Mouse (Mus musculus) gastrocnemius, postnatal 25 days (tissue): ENCODE results near the gene Ccdc85c. TPM values are rescaled to one million over a fixed set of nuclear protein-coding genes. Genes with fewer than 3 reads are reported as not detected.

ENCODE experiments used
- DNase-seq: peaks from one replicate; pipeline ENCODE4 v3.0.0; 2022
- total RNA-seq, 2 experiments: library from RNA; stranded (reverse); gene quantifications; 1 replicate in 1 of 2; 2 replicates in 1 of 2; pipeline ENCODE4 v1.2.3; 2021

Ccdc85c gene
- total RNA-seq, 2 experiments from 2014 or later: 11.4 to 15.2 TPM

DNA sequence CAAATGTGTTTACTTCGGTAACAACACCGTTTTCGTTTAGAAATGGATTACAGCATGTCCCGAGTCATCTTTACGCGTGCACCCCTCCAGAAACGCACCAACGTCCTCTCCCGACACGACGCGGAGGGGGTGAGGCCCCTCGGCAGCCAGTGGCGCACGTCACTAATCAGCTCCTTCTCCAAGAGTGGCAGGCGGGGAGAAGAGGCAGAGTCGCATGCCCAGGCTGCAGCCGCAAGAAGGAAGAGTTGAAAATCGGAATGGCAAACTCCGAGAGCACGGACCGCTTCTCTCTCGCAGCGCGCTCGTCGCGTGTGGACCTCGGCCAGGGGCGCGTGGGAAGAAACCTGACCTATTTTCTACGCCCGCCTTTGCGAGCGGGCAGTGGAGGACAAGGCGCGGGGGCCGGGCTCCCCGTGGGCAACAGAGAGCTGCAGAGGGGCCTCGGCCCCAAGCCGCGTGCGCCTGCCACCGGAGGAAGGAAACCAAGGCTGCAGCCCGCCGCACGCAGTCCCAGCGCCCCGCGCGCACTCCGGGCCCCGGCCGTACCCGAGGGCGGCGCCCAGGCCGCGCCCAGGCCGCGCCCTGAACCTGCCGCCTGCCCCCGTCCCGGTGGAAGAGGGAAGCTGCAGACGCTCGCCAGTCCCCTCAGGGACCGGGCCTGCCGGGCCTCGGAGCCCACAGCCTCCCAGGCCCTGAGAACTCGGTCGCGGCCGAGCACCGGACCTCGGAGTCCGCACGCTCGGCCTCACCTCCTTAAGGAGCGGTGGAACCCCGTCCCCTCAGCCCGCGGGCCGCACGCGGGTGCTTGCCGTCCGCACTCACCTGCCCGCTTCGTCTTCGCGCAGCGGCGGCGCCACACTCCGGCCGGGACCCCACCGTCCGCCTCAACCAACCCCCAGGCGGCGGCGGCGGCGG is 96.6 kb downstream of the Ccdc85c start:
- DNase-seq: no peak

DNA sequence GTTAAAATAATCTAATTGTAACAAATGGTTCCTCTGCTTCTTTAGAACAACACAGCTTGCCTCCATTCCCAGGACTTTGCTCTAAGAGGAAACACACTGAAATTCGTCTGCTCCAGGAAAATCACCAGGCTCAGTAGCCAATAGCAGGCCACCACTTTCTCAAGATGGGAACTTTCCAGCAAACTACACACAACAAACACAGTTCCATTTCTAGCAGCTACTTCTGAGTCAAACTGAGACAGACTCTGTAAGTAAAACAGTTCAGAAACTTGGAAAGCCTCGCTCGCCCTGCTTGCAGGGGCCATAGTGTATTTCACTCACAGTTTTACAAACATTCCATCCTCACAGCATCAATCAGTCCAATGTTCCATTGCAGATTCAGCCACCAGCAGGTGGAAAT is 98.9 kb downstream of the Ccdc85c start:
- DNase-seq: no peak

DNA sequence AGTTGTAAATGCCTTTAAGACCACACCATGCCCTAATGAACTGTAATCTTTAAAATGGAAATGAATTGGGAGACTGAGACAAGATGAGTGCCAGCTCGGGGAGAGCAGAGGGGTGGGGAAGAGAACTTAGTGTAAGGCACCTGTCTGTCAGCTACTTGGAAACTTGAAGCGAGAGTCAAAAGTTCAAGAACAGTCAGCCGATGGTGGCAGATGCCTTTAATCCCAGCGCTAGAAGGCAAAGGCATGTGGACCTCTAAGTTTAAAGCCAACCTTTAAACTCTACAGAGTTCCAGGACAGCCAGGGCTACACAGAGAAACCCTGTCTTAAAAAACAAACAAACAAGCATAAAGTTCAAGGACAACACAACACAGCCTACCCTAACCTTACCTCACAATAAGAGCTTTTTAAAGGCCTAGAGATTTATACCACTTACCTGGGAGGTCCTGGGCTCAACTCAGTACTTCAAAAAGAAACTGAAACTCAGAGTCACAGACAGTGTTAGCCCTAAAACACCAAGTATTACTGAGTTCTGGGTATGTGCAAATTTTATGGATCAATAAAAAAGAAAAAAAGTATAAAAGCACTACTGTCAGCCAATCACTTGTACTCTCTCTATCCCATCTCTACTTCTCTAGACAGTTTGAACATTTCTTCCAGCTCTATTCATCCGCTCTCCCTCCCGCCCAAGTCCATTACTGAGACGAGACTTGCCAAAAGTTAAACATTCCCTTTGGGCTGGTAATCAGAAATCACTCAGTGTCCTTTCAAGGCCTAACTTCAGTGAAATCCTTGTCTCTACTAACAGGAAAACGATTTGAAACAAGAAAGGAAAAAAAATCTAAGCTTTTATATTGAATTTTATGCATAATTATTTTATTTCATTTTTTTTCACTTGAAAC is 100.4 kb downstream of the Ccdc85c start:
- DNase-seq: no peak

DNA sequence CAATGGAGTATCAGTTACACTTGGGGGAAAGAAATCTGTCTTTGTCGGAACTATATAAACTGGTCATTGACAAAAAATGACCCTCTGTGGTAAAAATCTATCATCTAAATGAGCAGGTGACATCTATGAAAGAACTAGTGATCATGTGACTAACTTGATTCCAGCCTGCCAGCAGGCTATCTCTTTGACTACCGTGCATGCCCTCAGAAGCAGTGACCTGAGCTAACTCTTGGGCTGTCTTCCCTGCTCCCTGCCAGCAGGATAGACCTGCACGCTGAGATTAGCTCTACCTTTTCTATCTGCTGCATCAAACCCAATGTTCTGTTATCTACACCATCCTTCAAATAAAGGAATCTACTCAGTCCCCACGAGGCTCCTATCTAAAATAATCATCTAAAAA is 102.6 kb downstream of the Ccdc85c start:
- no peak for DNase-seq

DNA sequence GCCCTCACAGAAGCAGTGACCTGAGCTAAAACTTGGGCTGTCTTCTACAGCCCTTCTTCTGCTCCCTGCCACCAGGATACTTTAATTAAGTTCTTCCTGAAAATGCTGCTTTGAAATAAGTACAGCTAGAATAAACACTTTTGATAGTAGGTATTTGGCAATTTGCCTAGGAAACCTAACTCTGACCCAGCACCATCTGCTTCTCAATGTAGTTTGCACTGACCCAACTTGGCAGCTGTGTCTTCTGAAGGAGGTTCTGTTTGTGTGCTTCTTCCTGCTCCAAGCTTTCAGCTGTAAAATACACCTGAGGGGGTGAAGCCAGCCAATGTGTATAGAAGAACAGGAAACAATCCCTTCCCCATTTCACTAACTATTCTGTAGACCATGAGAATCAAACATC is 103.9 kb downstream of the Ccdc85c start:
- no peak for DNase-seq

DNA sequence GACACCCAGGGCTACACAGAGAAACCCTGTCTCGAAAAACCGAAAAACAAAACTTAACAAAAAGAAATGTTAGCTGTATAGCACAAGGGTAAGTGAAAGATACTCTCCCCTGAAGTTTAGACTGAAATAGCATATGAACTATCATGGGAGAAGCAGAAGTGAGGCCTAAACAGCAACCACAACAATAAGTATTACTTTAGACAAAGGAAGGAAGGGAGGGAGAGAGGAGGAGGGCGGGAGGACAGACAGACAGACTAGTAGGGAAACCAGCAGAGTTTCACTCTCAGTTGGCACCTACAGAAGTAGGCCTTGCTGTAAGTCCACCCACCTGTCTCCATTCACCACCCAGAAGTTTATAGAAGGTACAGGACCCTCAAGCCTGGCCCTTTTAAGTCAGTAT is 104.8 kb downstream of the Ccdc85c start:
- DNase-seq: no peak

DNA sequence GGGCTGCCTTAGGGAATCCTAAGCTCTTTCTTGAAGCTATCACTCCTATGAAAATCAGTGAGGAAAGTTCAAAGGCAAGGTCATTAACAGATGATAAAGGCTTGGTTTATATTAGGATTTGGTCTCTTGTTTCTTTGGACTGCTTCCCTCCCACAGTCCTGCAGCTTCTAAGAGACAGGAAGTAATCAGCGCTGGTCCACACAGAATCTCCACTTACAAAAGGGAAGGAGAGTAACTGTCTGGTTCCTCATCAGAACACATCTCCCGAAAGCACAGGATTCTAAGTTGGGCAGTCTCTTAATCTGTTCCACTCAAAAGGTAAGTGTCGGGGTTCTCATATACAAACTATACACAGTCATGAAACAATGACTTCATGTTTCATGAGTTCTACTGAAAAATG is 106.3 kb downstream of the Ccdc85c start:
- DNase-seq: no peak

DNA sequence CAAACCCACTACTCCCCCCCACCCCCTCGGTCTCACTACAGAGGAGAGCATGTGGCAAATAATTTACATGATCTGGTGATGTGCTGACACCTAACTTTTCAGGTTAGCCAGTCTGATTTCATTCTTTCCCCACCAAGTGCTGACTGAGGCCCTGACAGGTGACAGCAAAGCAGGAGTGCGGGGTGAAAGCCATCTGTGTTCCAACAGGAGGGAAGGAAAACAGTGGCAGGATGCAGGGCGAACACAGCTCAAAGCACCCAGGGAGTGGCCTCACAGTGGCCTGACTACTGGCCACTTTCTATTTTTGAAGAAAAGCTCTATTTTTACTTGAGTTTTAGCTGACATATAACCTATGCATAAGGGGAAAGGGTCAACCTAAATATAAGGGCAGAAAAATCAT is 111.5 kb downstream of the Ccdc85c start:
- DNase-seq: no peak

DNA sequence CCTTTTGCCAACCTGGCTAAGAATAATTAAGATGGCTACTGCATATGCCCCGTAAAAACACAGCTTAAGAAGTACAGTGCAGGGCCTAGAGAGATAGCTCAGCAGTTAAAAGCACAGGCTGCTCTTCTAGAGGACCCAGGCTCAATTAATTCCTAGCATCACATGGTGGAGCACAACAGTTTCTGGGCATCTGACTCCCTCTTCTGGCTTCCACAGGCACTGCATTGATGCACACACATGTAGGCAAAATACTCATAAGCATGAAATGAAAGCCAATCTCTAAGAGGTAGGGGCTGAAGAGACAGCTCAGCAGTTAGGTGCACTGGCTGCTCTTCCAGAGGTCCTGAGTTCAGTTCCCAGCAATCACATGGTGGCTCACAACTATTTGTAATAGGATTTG is 113.2 kb downstream of the Ccdc85c start:
- no peak for DNase-seq

DNA sequence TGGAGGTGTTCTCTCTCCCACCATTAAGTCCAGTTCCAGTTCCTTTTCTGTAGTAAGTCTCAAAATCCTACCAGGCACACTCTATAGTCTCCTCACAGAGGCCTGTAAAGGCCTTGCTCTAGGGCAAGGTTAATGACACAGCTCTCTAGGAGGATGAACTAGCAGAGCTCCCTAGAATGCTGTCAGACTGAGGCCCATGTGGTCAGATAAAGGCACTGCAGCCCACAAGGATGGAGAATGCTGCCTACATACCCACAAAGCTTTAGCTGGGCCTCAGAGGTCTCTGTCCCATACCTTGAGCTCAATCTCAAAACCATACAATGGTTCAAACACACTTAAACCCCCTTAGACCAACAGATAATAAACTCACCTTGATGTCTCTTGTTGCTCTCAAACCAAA is 115.4 kb downstream of the Ccdc85c start:
- no peak for DNase-seq

Other genes with a start within 250 kb of the Ccdc85c start
- 10 to 100 TPM; 79.3 to 80.6 TPM for gene Setd3, start 96.1 kb downstream of the Ccdc85c start, total RNA-seq
- gene Ccnk, start 95.8 kb downstream of the Ccdc85c start, total RNA-seq: 10 to 100 TPM; 61.6 to 71.1 TPM
- under 1 TPM; 0.91 to 0.95 TPM for gene Hhipl1, start 30.8 kb upstream of the Ccdc85c start, total RNA-seq
- under 1 TPM; 0.13 TPM for gene Cyp46a1, start 59.0 kb upstream of the Ccdc85c start, total RNA-seq
- gene Eml1, start 95.5 kb upstream of the Ccdc85c start, total RNA-seq: 100 to 1,000 TPM in 1 of 2 experiments, 10 to 100 TPM in 1; 84.7 to 109 TPM